Mouse (Mus musculus) spleen, adult 2 months (tissue): ENCODE measurements around the gene Ifi27l2b.
"Not testable (repeated sequence)": the region's sequence is repeated elsewhere in the genome, so short reads cannot be mapped to it uniquely, and the experiment has no call there.

Source experiments
- CTCF ChIP-seq: fragments of 200-500 bp; IDR thresholded peaks from 2 replicates; pipeline ENCODE4 v1.5.1; 2011; ENCODE audit warnings: mild to moderate bottlenecking, inconsistent platforms; ENCODE audit not compliant: insufficient read depth, insufficient read length, insufficient replicate concordance; ENCODE audit errors: extremely low read depth
- POLR2A ChIP-seq: fragments of 200-500 bp; IDR thresholded peaks from 2 replicates; pipeline ENCODE4 v1.6.1; 2011; ENCODE audit warnings: low read depth, low read length, inconsistent platforms

GRCm38 (mm10) chr12:103456727-103457126, 296 bp downstream of the Ifi27l2b start:
- TF ChIP-seq CTCF, POLR2A: not testable (repeated sequence)
